Mouse (Mus musculus) C2C12 (cell line): Measurements from ENCODE around the gene E2f6.

Experiments used
- CEBPB ChIP-seq: IDR thresholded peaks from one replicate; pipeline ENCODE4 v1.6.1; 2011; ENCODE audit warnings: low read depth, mild to moderate bottlenecking, control low read depth, moderate library complexity
- CTCF ChIP-seq: IDR thresholded peaks from one replicate; pipeline ENCODE4 v1.5.1; 2011; ENCODE audit not compliant: control insufficient read depth, insufficient read depth, insufficient read length
- MAX ChIP-seq: IDR thresholded peaks from one replicate; pipeline ENCODE4 v1.6.1; 2011; ENCODE audit warnings: mild to moderate bottlenecking, control low read depth
- MYOD1 ChIP-seq: IDR thresholded peaks from one replicate; pipeline ENCODE4 v1.6.1; 2011; ENCODE audit warnings: low read depth; ENCODE audit not compliant: control insufficient read depth, insufficient read length
- MYOG ChIP-seq: IDR thresholded peaks from one replicate; pipeline ENCODE4 v1.6.1; 2011; ENCODE audit not compliant: control insufficient read depth, insufficient read length; ENCODE audit errors: extremely low read depth
- USF1 ChIP-seq: IDR thresholded peaks from one replicate; pipeline ENCODE4 v1.6.1; 2011; ENCODE audit warnings: low read depth, mild to moderate bottlenecking, control low read depth, moderate library complexity

- TF ChIP-seq CTCF (no peak), USF1 (no peak), MYOG (no peak), MYOD1 (no peak), MAX (no peak), CEBPB (no peak)
Observed at GRCm38 (mm10) chr12:16803237-16803955, 7.4 kb upstream of the E2f6 start.
